Mouse (Mus musculus) mouse embryonic stem cell (cell line): ENCODE measurements around the gene Tomm70a.

ENCODE experiments used
- in situ Hi-C, 2 experiments: fragments of 300-500 bp; cut with MboI; formaldehyde crosslinking; loops; 1 replicate in 1 of 2; 3 replicates in 1 of 2; pipeline ENCODE4 v1.14.3; 2019 to 2020; ENCODE audit warnings: low sequenced_read_pairs in 2 of 2, low pct_unique_long_range_greater_than_20kb in 1 of 2, mixed read lengths in 1 of 2; ENCODE audit not compliant: unreplicated experiment in 1 of 2

Tomm70a gene

DNA sequence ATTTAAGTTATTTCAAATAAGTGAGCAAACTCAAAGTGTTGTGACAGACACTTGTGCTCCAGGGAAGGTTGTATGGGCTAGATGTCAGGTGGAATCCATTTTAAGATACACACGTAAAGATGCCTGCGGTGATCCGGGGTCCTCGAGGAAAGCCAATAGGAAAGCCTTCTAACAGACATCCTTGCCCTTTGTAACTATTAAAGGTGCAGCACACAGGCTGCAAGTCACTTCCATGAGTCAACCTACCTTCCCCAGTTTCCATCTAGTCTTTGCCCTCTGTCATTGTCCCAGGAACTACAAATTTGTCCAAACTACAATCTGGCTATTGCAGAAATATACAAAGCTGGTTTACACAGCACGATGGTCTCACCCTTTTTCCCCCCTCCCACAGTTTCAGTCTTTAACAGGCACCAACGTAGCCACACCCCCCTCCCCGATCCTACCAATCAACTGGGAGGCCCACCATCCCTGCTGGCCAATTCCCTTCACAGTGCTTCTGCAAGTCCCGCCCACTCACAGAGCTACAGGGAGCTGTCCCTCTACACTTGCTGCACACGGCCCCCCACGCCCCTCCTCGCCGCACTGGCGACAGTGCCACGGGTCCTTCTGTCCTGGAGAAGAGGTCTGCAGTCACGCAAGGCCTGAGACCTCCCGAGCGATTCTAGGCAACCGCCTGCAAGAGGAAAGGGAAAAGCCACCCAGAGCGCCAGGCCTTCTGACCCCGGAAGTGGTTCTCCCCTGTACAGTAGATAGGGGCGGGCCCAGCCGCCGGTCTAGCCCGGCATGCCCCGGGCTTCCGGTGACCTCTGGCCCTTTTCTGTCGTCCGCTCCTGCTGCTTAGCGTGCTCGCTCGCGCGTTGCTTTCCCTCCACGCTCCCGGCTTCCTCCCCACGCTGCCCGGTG, at the start of gene Tomm70a:
TSS of gene Tomm70a (plus strand) at position 791 of the 903 bp plus-strand sequence.
- in situ Hi-C loops: no loop called here

DNA sequence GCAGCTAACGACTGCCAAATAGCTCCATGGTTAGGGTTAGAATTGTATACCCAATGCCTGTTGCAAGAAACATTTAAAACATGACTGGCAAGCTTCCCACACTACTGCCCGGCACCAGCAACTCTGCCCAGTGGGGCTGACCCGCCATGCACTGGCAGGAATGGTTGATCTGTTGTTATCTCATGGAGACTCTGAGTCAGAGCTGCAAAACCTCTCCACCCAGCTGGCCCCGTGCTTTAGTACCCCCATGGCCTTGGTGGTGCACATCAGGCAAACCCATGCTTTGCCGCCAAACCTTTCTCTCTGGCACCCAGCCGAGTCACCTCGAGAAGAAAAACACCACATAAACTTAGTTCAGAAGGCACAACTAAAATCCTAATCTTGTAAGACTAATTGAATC, 45.5 kb upstream of the Tomm70a start:
- in situ Hi-C loops: loop anchor here in 1 of 2 experiments (25.0 kb wide), 1 partner anchor 314 kb away; no protein-coding TSS in a partner anchor

DNA sequence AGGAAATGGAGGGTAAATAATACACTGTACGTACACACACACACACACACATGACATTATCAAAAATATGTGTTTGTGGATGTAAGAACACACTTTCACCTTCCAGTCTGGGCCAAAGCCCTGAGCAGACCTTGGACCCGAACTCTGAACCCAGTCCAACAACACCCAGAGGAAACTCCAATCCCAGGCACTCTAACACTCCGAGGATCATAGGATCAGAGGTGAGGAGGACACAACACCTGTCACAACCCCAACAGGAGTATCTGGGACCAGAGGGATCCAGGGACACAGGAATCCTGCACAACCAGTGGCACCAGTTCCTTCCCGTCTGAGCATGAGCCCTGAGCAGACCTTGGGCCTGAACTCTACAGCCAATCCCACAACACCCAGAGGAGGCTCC, 41.9 kb upstream of the Tomm70a start:
- in situ Hi-C loops: loop anchor here in 1 of 2 experiments (25.0 kb wide), 1 partner anchor 317 kb away; no protein-coding TSS in a partner anchor

DNA sequence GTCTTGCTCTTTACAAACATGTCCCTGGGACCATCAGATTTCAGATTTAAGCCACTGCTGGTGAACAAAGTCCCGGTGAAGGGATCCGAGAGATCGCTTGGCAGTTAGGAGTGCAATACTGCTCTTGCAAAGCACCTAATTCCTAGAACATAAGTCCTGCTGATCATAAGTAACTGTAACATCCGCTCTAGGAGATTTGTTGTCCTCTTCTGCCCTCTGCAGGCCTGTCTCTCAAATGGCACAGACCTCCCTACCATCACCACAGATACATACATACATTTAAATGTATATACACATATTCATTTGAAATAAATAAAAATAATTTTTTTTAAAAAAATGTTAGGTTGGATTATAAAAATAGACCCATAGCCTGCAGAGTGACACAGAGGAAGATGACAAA, 29.0 kb upstream of the Tomm70a start:
- in situ Hi-C loops: loop anchor here in 1 of 2 experiments (25.0 kb wide), 1 partner anchor 330 kb away; no protein-coding TSS in a partner anchor

DNA sequence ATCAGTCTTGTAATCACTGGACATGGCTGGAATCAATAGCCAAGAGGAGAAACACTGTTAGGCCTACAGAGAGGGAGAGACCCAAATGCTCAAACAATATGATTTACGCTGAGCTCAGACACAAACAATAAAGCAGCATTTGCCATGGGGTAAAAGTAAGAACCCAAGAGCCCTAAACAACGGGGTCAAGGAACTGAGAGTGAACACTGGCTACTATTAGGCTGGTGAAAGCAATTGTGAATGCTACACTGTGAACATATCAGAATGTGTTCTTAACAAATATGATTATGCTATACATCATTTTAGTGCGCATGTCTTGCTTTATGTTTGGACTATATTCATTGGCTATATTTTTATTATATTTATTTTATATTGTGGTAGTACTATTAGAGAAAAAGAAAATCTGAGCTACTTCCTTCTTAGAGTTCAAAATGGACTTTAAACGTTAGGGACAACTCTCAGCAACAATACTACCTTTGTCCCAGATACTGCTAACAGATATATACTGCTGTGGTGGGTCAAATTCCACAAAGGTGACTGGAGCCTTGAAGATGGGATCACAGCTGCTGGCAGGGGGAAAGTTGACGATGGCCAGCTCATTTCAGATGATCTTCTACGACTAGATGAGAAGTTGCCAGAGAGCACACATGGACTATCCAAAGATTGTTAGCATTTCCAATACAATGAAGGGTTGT, 28.4 kb upstream of the Tomm70a start:
- in situ Hi-C loops: loop anchor here in 1 of 2 experiments (25.0 kb wide), 1 partner anchor 331 kb away; no protein-coding TSS in a partner anchor

DNA sequence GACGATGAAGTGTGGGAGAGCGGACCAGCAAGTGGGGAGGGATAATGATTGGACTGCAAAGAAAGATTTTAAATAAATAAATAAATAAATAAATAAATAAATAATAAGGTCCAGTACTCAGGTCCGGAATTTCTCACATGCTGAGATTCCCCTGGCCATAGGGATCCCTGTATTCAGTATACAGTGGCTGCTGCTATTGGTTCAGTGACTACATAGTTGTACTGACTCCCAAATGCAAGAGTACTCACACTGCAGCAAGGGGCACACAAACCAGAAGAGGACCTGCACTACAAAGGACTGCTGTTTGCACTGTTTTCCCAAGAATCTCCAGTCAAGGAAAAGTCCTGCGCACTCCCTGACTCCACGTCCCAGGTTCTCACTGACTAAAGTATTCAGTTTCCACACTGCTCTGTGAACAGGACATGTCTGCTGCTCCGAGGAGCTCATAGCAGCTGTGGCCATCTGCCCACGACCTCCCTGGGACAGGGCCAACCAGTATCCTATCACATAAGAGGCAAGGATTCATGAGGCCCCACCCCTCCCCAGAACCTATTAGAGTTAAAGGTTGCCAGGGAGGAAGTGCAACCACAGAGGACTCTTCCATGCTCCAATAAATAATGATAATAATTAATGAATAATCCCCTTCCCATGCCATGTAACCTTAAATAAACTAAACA, 22.9 kb upstream of the Tomm70a start:
- in situ Hi-C loops: loop anchor here in 1 of 2 experiments (25.0 kb wide), 1 partner anchor 336 kb away; no protein-coding TSS in a partner anchor

DNA sequence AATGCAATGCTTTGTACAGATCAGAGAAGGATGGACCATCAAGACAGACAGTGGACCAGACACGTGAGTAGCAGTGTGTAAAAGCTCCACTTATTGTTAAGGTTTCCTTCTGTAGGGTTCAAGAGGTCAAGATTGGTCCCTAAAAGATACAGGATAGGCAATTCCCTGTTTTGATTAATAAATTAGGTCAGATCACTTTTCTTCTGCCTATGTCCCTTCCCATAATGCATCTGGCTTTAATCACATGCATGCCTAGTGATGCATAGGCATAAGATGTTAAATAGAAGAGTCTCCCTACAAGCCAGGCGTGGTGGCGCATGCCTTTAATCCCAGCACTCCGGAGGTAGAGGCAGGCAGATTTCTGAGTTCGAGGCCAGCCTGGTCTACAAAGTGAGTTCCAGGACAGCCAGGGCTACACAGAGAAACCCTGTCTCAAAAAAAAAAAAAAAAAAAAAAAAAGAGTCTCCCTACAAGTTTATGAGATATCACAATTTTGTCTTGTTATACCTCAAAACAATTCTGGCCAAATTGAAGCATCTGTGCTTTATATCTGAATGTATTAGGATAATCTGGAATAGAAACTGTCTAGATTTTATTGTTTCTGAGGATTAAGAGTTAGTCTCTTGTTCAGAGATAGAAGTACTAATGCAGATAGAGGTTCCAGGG, 21.8 kb upstream of the Tomm70a start:
- in situ Hi-C loops: loop anchor here in 1 of 2 experiments (25.0 kb wide), 1 partner anchor 337 kb away; no protein-coding TSS in a partner anchor

DNA sequence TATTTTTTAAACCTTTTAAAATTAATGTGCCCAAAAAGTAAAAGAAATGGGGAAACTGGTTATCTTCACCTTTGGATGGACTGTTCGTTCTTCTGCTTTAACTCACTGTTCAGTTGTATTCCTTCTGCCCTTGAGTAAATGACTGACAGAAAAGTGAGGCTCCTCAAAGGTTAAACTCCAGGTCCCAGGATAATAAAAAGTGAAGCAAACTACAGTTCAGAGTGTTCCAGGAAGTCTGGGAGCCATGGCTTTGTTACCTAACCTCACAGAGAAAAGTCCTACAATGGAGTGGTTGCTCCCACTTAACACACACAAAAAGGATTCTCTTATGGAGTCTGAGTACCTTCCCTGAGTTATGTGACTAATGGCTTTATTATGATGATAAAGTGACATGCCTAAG, 20.3 kb upstream of the Tomm70a start:
- in situ Hi-C loops: no loop called here

DNA sequence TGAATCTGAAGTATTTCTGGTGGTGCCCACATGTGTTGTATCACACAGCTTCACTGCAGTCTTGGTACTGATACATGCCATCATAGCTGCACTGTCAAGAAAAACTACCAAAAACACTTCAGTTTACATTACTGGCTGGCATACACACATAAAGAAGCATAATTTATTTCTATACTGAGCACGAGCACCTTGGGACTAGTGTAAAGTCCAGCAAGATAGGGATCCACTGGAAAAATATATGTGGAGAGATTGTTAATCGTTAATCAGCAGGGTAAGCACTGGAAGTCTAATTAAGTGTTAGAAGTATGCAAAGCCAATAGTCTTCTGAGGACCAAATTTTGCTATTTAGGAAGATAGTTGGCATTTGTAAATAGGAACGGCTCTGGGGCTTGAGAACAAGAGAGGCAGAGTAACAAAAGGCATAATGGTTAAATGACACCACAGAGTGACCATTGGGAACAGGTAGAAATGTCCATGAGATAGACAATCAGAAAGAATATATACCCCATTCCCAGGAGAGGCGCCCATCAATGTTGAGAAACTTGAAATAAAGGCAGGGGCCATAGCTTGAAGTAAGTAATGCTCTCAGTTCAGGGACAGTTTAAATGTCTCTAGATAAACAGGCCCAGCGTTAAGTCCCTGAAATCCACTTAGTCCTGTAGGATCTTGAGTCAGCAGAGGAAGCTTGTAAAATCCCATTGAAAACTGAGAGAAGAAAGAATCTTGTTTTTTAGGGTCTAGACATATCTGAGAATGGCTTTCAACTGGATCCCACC, 15.1 kb upstream of the Tomm70a start:
- in situ Hi-C loops: no loop called here

DNA sequence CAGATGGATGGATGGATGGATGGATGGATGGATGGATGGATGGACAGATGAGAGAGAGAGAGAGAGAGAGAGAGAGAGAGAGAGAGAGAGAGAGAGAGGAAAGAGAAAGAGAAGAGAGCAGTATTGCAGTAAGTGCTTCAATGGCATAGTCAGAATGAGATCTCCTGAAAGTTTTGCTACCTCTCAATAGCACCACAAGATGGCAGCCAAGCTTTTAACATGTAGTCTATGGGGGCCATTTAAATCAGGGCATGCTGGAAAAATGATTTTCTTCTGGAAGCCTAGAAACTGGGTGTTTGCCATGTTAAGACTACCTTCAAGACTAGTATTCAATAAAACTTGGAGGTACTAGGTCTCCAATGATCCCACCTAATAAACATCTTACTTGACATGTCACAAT, 5.4 kb upstream of the Tomm70a start:
- in situ Hi-C loops: no loop called here

DNA sequence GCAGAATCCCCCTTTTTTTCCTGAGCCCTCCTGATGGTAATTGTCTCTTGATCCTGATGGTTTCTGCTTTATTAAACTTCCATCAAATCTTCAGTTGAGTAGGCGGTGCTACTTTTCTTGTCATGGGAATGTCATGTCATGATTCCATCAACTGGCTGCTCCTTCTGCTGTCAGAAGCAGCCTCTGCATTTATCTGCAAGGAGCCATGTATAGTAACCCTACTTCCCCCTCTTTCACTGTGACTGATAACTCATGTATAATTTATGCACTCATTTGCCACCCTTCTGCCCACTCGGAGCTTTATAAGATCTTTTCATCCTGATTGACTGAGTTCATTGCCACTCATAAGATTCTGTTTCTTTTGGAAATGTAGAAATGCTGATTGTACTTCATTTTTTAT, 3.9 kb upstream of the Tomm70a start:
- in situ Hi-C loops: no loop called here

DNA sequence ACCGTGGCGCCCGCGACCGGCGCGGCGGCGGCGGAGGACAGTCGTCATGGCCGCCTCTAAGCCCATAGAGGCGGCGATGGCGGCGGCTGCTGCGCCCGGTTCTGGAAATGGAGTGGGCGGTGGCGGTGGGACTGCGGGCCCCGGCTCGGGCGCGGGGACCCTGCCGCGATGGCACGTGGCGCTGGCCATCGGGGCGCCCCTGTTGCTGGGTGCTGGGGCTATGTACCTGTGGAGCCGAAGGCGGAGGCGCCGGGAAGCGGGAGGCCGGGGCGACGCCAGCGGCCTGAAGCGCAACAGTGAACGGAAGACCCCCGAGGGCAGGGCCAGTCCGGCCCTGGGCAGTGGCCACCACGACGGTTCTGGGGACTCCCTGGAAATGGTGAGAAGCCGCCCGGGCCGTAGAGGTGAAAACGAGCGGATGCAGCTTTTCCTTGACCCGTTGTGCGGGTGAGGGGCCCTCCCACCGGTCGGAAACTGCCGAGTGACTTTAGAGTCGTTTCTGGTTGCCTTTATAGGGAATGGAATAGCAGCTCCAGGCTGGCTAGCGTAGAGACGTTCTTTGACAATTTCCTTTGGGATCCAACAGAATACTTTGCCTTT, 413 bp downstream of the Tomm70a start:
- in situ Hi-C loops: no loop called here

DNA sequence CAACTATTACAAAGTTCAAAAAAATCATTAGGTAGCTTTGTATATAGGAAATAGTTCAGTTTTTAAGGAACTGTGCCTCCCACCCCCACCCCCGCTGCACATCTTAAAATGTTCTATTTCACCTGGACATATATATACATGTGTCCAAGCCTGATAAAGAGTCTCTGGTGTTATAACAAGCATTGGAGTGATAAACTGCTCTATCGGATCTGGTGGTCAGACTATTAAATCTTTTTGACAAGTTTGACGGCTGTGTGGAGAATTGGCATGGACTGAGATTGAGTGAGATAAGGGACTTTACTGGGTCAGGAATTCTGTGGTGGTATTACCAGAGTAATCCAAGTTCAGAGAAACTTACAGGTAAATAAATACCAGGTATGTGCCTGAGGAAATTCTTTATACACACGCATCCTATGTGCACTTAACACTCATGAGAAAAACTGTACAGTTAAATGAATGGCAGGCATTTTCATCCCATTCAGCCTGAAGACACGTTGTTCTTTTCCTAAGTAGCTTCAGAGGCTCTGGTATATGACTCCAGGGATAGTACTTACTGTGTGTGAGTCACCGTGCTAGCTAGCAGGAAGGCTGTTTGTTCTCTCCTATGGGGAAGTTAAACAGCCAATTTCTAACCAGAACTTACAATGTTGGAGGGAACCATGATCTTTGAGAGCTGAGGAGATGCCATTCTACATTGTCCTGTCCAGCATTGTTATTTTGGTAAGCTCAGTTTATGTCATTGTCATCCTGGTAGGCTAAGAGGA, 1.4 kb downstream of the Tomm70a start:
- in situ Hi-C loops: no loop called here

DNA sequence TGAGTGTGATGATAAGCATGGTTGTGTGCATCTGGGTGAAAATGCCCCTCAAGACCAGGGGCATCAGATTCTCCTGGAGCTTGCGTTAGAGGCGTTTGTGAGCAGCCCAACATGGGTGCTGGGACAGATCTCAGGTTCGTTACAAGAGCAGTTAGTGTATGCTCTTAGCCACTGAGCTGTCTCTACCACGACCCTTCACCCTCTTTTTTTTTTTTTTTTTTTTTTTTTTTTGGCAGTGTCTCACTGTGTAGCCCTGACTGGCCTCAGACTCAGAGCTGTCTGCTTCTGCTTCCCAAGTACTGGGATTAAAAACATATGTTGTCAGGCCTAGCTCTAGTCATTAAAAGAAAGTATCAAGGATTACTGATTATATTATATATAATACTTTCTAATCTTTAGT, 4.8 kb downstream of the Tomm70a start:
- in situ Hi-C loops: no loop called here

DNA sequence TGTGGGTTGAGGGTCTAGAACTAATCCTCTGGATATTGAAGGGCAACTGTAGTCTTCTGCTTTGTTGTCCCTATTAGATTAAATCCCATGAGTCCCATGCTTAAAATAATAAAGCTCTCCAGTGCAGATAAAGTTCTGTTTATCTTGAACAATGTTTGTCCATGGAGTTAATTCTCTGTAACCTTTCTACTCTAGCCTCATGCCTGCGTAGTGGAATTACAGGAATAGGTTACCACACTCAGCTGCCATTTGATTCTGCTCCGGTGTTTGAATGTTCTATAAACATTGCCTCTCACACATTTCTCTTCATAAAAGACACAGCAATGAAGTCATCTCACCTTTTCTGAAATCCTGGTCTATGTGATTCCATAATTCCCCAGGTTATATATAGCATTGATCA, 6.3 kb downstream of the Tomm70a start:
- in situ Hi-C loops: no loop called here

DNA sequence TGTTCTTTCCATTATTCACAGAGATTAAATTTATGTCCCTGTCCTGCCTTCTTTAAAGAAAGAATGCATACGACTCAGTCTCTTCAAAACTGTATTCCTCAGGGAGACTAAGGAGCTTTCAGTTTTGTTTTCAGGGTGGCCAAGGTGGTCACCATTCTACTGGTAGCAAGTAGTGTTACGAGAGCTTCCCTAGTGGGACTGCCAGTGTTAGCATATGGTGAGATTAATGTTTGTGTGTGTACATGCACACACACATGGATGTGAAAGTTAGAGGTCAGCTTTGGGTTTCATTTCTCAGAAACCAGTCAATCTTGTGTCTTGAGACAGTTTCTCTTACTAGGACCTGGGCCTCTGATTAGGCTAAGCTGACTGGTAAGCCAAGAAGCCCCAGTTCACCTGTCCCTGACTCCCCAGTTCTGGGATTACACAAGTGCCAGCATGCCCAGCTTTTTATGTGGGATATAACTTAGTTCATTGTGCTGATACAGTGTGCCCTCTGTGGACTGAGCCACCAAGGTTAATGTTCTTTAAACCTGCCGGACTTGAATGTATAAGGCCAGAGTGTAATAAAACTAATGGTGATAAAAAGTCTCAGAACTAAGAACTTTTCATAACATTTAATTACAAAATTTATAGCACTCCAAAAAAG, 9.4 kb downstream of the Tomm70a start:
- in situ Hi-C loops: no loop called here
